Mouse (Mus musculus): ENCODE results near the gene Zfp354c. TPM values are rescaled to one million over a fixed set of nuclear protein-coding genes. Genes with fewer than 3 reads are reported as not detected.

Zfp354c gene
- total and polyA plus RNA-seq, 2 experiments, result 0.10 to 0.28 TPM

- Histone ChIP-seq H3K36me3 (ENCODE audit: control insufficient read depth, insufficient read depth, low read length) (no peaks in the 10 kb centered on the region), H3K27me3 (ENCODE audit: control insufficient read depth, insufficient read depth, low read length) (peaks cover 11% of the 10 kb centered on the region), H3K4me1 (ENCODE audit: control insufficient read depth, insufficient read depth, low read length) (peaks cover 9% of the 10 kb centered on the region), H3K4me3 (ENCODE audit: insufficient read depth, low read depth, low read length) (no peak overlapping the region), H3K9ac (ENCODE audit: low read depth, low read length) (no peak overlapping the region), H3K79me2 (ENCODE audit: control insufficient read depth, insufficient read depth, low read length) (no peaks in the 10 kb centered on the region), H3K27ac (replicated peaks; ENCODE audit: insufficient read depth, low read depth, low read length) (no peak overlapping the region)
- TF ChIP-seq POLR2A (IDR thresholded peaks at IDR 0.05; ENCODE audit: extremely low read depth, insufficient read depth, low read length) (no peak), CTCF (IDR thresholded peaks at IDR 0.05; ENCODE audit: low read depth, low read length) (0 out of 2 replicates have a peak, but pooled peaks have one; percentile 21)
- no peak for DNase-seq (ENCODE audit: extremely low read depth, low read depth, low spot score)
- 86% methylated on average over 5 of the region's 5 CpGs for WGBS
Observed at GRCm38 (mm10) chr11:50847047-50847446, 19.5 kb upstream of the Zfp354c start.

DNA sequence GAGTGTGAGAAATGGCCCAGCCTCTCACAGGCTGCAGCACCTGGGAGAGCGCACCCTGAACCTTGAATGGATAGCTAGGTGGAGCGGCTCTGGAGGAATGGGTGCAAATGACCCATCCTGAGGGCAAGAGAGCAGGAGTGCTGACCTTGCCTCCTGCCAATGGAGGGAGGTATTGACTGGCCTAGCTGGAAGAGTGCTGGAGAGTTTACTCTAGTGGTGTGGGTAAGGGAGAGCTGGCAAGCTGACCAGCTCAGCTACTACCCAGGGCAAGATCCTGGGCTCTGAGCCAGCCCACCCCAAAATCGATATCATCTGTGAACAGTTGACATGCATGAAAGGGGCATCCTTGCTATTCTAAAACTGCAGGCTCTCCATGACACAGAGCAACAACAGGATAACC is 18.4 kb upstream of the Zfp354c start:
- H3K27me3 ChIP-seq (ENCODE audit: control insufficient read depth, insufficient read depth, low read length), result peaks cover 6% of the 10 kb centered on the region
- DNase-seq (ENCODE audit: extremely low read depth, low read depth, low spot score), result peak; percentile 99
- WGBS, result 23% methylated on average over 3 of the region's 3 CpGs

DNA sequence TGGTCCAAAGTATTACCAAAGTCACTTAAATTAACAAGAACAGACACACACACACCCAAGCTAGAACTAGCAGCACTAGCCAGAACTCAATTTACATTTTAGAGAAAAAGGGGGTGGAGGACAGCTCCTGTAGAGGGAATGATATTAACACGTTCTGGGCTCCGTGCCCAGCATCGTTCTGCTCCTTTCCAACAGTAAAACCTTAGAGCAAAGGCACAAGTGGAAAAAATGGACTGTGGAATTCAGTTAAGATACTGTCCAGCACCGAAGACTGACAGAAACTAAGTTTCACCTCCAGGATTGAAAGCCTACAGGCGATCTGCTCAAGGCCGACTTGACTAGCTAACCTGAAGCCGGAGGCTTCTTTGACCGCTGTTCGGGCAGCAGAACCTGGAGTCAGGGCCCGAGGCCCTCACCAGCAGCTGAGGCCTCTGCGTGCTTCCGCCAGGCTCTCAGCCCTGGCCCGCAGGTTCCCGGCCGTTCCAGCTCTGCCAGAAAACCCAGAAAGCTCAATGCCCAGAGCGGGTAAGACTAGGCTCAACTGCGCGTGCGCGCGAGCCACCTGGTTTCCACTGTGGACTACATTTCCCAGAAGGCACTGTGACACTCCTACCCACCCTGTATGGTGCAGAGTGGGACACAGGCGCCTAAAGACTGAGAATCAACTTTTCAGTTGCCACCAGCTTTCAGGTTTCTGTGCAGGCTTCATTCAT is 13.7 kb upstream of the Zfp354c start, which contains the start of gene Zfp879:
TSS of gene Zfp879 (minus strand) at position 530 of the 713 bp plus-strand sequence.
- DNase-seq (ENCODE audit: extremely low read depth, low read depth, low spot score), result peak; percentile 84
- H3K36me3 ChIP-seq (ENCODE audit: control insufficient read depth, insufficient read depth, low read length), result no peaks in the 10 kb centered on the region
- H3K27ac ChIP-seq (replicated peaks; ENCODE audit: insufficient read depth, low read depth, low read length), result peak within 1 kb of the TSS; percentile 41
- no peaks in the 10 kb centered on the region for H3K27me3 ChIP-seq (ENCODE audit: control insufficient read depth, insufficient read depth, low read length)
- peak within 1 kb of the TSS; percentile 46 for H3K4me3 ChIP-seq (ENCODE audit: insufficient read depth, low read depth, low read length)
- peaks cover 4% of the 10 kb centered on the region for H3K4me1 ChIP-seq (ENCODE audit: control insufficient read depth, insufficient read depth, low read length)
- H3K79me2 ChIP-seq (ENCODE audit: control insufficient read depth, insufficient read depth, low read length), result no peaks in the 10 kb centered on the region
- TF ChIP-seq POLR2A (IDR thresholded peaks at IDR 0.05; ENCODE audit: extremely low read depth, insufficient read depth, low read length) (0 out of 2 replicates have a peak, but pooled peaks have one; percentile 45), CTCF (IDR thresholded peaks at IDR 0.05; ENCODE audit: low read depth, low read length) (no peak)
- peak within 1 kb of the TSS; percentile 62 for H3K9ac ChIP-seq (ENCODE audit: low read depth, low read length)
- WGBS, result 23% methylated on average over 22 of the region's 22 CpGs

More for the DNA sequence above, 18.4 kb upstream of the Zfp354c start:
- H3K4me1 ChIP-seq (ENCODE audit: control insufficient read depth, insufficient read depth, low read length), result peaks cover 4% of the 10 kb centered on the region
- TF ChIP-seq CTCF (IDR thresholded peaks at IDR 0.05; ENCODE audit: low read depth, low read length) (no peak), POLR2A (IDR thresholded peaks at IDR 0.05; ENCODE audit: extremely low read depth, insufficient read depth, low read length) (no peak)
- no peaks in the 10 kb centered on the region for H3K36me3 ChIP-seq (ENCODE audit: control insufficient read depth, insufficient read depth, low read length)
- H3K4me3 ChIP-seq (ENCODE audit: insufficient read depth, low read depth, low read length), result no peak overlapping the region
- no peak overlapping the region for H3K9ac ChIP-seq (ENCODE audit: low read depth, low read length)
- no peak overlapping the region for H3K27ac ChIP-seq (replicated peaks; ENCODE audit: insufficient read depth, low read depth, low read length)
- no peaks in the 10 kb centered on the region for H3K79me2 ChIP-seq (ENCODE audit: control insufficient read depth, insufficient read depth, low read length)

GRCm38 (mm10) chr11:50835727-50836126 is 8.2 kb upstream of the Zfp354c start:
- H3K36me3 ChIP-seq (ENCODE audit: control insufficient read depth, insufficient read depth, low read length), result no peaks in the 10 kb centered on the region
- no peaks in the 10 kb centered on the region for H3K27me3 ChIP-seq (ENCODE audit: control insufficient read depth, insufficient read depth, low read length)
- H3K4me3 ChIP-seq (ENCODE audit: insufficient read depth, low read depth, low read length), result no peak overlapping the region
- TF ChIP-seq CTCF (IDR thresholded peaks at IDR 0.05; ENCODE audit: low read depth, low read length) (no peak), POLR2A (IDR thresholded peaks at IDR 0.05; ENCODE audit: extremely low read depth, insufficient read depth, low read length) (no peak)
- no peaks in the 10 kb centered on the region for H3K4me1 ChIP-seq (ENCODE audit: control insufficient read depth, insufficient read depth, low read length)
- no peaks in the 10 kb centered on the region for H3K79me2 ChIP-seq (ENCODE audit: control insufficient read depth, insufficient read depth, low read length)
- WGBS, result 90% methylated on average over 4 of the region's 4 CpGs
- H3K9ac ChIP-seq (ENCODE audit: low read depth, low read length), result no peak overlapping the region
- H3K27ac ChIP-seq (replicated peaks; ENCODE audit: insufficient read depth, low read depth, low read length), result no peak overlapping the region
- DNase-seq (ENCODE audit: extremely low read depth, low read depth, low spot score), result no peak

DNA sequence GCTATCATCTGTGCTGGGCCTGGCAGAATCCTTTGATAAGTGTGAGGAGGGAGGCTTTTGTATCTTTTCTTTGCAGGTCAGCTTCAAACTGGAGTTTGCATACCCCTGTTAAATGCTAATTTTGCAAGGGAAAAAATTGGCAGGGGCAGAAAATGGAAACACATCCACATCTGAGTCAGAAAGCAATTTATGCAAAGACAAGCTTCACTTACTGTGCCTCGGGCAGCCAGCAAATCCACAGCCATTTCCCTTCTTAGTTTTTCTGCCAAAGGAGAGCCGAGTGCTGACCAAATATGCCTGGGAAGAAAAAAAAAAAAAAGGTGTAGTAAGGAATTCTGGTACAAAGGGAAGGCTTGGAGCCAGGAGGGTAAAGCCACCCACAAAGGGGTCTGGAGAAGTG is 1.3 kb downstream of the Zfp354c start:
- H3K27me3 ChIP-seq (ENCODE audit: control insufficient read depth, insufficient read depth, low read length), result no peaks in the 10 kb centered on the region
- peaks cover 4% of the 10 kb centered on the region for H3K4me1 ChIP-seq (ENCODE audit: control insufficient read depth, insufficient read depth, low read length)
- 78% methylated on average over 2 of the region's 2 CpGs for WGBS
- H3K9ac ChIP-seq (ENCODE audit: low read depth, low read length), result no peak overlapping the region
- H3K27ac ChIP-seq (replicated peaks; ENCODE audit: insufficient read depth, low read depth, low read length), result no peak overlapping the region
- DNase-seq (ENCODE audit: extremely low read depth, low read depth, low spot score), result no peak
- no peaks in the 10 kb centered on the region for H3K79me2 ChIP-seq (ENCODE audit: control insufficient read depth, insufficient read depth, low read length)
- TF ChIP-seq CTCF (IDR thresholded peaks at IDR 0.05; ENCODE audit: low read depth, low read length), result no peak
- no peak for TF ChIP-seq POLR2A (IDR thresholded peaks at IDR 0.05; ENCODE audit: extremely low read depth, insufficient read depth, low read length)
- no peak overlapping the region for H3K4me3 ChIP-seq (ENCODE audit: insufficient read depth, low read depth, low read length)
- H3K36me3 ChIP-seq (ENCODE audit: control insufficient read depth, insufficient read depth, low read length), result no peaks in the 10 kb centered on the region

- H3K36me3 ChIP-seq (ENCODE audit: control insufficient read depth, insufficient read depth, low read length), result peaks cover 7% of the 10 kb centered on the region; the same call in 1 of the 2 replicates
- no peaks in the 10 kb centered on the region for H3K79me2 ChIP-seq (ENCODE audit: control insufficient read depth, insufficient read depth, low read length)
- no peak overlapping the region for H3K27ac ChIP-seq (replicated peaks; ENCODE audit: insufficient read depth, low read depth, low read length)
- TF ChIP-seq POLR2A (IDR thresholded peaks at IDR 0.05; ENCODE audit: extremely low read depth, insufficient read depth, low read length) (no peak), CTCF (IDR thresholded peaks at IDR 0.05; ENCODE audit: low read depth, low read length) (no peak)
- H3K27me3 ChIP-seq (ENCODE audit: control insufficient read depth, insufficient read depth, low read length), result no peaks in the 10 kb centered on the region; the same call in 1 of the 2 replicates
- no peaks in the 10 kb centered on the region for H3K4me1 ChIP-seq (ENCODE audit: control insufficient read depth, insufficient read depth, low read length)
- 97% methylated on average over 4 of the region's 4 CpGs for WGBS
- no peak overlapping the region for H3K4me3 ChIP-seq (ENCODE audit: insufficient read depth, low read depth, low read length)
- DNase-seq (ENCODE audit: extremely low read depth, low read depth, low spot score), result no peak
- no peak overlapping the region for H3K9ac ChIP-seq (ENCODE audit: low read depth, low read length)
Observed at GRCm38 (mm10) chr11:50814233-50814632, 13.3 kb downstream of the Zfp354c start.

Data from liver, adult 2 months (tissue).